Mouse (Mus musculus) embryo, embryonic 10.5 days (tissue): ENCODE results near the gene Lemd1.
"Not testable (repeated sequence)": the region's sequence is repeated elsewhere in the genome, so short reads cannot be mapped to it uniquely, and the experiment has no call there.

Experiments
- DNase-seq: peaks from one replicate; pipeline ENCODE4 v3.0.0-alpha.2; 2015; ENCODE audit warnings: low spot score

Gene Lemd1

DNA sequence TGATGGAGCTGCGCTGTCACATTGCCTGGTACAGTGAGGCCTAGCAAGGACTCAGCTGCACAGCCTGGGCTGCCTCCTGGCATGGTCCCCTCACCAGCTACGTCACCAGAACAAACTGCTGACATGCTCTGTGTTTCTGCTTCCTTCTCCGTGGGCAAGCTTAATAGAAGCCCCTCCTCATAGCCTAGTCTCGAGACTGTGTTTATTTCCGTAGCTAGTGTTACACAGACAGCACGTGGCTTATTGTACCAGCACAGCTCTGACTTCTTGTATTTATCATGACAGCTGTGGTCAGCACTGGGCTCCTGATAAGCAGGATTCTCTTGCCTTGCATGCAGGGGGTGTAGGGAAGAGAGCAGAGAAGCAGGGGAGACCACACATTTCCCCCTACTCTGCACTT lies 54.9 kb downstream of the Lemd1 start:
- DNase-seq, result no peak

DNA sequence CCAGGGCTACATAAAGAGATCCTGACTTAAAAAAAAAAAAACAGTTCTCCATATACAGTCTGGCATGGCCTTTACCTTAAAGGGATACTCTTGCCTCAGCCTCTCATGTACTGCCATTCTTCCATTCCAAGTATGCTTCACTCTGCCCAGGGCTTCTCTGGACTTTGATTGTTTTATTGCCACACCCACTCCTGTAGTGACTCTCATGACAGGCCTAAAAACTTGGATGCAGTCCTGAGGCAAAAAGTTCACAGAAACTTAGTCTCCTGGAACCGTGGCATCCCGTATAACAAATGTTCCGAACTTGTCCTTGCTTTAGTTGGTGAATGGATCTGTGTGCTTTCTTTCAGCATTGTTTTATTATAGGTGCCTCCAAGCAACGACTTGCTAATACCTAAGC lies 55.4 kb downstream of the Lemd1 start:
- DNase-seq, result no peak

DNA sequence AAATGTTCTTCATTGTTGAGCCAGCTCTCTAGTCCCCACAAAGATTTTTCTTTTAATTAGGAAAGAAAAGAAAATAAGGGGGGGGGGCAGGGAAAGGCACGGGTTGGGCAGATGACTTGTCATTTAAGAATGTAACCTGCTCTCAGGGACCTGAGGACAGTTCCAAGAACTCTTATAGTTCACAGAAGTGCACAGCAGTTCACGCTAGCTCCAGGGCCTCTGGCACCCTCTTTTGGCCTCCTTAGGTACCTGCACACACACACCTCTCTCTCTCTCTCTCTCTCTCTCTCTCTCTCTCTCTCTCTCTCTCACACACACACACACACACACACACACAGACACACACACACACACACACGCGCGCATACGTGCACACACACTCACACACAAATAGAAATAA lies 63.2 kb downstream of the Lemd1 start:
- DNase-seq, result no peak

DNA sequence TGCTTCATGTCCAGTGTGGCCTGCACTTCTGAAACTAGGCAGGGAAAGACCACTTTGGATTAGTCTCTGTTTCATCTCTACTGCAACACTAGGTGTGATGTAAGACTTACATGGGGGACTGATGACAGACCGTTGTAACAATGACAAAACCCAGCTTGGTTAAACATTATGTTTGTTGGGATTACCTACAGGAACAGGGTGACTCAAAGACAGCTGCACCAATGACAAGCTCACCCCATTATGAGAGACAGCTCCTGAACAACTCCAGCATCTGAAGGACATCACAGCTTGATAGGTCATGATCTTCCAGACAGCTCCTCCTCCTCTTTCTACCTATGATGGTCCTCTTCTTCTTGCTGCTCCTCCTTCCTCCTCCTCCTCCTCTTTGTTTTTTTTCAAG lies 69.1 kb downstream of the Lemd1 start:
- DNase-seq, result no peak

DNA sequence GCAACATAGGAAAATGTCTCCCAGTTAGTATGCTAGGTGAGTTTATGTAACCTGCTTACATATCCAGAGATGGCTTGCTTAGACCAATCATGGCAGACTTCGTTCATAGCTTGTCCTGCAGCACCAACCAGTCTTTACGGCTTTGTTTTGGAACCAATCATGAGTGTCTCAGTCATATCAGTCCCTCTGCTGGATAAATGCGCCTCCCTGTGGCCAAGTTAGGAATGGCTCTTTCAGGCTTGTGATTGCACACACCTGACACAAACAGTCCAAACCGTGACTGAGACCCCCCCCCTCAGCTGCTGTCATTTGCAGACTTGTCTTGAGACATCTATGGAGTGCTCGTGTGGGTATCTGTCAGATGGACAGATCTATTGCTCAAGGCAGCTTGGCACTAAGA lies 69.8 kb downstream of the Lemd1 start:
- no peak for DNase-seq

DNA sequence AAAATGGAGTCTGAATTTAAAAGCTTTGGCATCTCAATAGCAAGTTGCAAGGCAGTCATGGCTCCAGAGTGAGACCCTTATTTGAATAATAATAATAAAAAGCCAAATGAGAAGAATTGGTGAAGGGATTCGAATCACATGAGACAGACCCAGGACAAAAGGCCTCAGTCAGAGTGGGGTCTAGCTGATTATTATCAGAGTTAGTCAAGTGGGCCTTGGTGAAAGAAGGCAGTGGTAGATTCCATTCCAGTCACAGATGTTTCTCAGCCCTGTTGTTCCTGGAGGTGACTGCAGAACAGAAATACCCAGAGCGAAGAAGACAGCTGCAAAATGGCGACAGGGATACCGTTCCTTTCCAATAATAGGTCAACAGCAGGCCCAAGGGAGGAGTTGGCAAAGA lies 72.4 kb downstream of the Lemd1 start:
- DNase-seq, result no peak

DNA sequence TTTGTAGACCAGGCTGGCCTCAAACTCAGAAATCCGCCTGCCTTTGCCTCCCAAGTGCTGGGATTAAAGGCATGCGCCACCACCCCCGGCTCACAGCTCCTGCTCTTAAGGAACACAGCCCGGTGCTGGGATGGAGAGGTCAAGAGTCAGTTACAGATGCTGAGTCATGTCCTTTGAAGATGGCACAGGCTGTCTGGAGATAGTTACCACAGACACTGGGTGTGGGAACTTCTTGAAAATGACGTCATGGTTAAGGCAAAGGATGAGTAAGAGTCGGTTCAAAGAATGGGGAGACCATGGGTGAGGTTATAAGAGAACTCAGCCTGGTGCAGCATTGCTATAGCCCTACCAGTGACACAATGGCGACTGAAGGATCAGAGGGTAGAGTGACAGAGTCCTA lies 73.3 kb downstream of the Lemd1 start:
- DNase-seq, result no peak

DNA sequence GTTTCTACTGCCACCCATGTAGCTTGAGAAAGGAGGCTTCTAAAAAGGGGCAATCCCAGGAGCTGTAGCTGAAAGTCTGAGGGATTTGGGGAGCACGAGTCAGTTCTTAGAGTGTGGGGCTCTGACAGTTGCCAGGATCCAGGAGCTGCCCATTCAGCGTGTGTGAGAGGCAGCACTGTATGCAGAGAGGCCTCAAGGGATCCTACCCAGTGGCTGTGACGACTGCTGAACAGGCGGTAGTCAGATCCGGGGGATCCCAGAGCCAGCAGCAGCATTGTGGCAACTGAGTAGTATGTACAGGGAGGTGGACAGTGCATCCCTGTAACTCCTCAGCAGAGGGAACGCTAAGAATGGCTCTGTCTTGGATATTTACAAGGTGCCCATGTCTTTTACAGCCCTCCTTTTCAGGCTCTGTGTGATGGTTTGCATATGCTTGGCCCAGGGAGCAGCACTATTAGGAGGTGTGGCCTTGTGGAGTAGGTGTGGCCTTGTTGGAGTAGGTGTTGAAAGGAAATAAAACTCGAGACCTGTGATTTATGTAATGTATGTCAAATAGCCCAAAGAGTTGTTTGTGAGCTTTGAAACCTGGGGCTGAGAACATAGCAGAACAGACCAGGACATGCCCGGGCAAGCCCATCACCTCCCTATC lies 74.1 kb downstream of the Lemd1 start:
- no peak for DNase-seq

DNA sequence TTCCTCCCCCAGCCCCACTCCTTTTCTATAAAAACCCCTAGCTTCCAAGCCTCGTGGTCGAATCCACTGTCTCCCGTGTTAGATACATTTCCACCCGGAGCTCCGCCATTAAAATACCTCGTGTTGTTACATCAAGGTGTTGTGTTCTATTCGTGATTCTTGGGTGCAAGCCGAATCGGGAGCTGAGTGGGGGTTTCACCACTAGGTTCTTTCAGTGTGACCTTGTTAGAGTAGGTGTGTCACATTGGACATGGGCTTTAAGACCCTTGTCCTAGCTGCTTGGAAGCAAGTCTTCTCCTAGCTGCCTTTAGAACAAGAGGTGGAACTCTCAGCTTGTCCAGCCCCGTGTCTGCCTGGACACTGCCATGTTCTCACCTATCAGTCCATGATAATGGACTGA lies 74.7 kb downstream of the Lemd1 start:
- DNase-seq, result no peak

DNA sequence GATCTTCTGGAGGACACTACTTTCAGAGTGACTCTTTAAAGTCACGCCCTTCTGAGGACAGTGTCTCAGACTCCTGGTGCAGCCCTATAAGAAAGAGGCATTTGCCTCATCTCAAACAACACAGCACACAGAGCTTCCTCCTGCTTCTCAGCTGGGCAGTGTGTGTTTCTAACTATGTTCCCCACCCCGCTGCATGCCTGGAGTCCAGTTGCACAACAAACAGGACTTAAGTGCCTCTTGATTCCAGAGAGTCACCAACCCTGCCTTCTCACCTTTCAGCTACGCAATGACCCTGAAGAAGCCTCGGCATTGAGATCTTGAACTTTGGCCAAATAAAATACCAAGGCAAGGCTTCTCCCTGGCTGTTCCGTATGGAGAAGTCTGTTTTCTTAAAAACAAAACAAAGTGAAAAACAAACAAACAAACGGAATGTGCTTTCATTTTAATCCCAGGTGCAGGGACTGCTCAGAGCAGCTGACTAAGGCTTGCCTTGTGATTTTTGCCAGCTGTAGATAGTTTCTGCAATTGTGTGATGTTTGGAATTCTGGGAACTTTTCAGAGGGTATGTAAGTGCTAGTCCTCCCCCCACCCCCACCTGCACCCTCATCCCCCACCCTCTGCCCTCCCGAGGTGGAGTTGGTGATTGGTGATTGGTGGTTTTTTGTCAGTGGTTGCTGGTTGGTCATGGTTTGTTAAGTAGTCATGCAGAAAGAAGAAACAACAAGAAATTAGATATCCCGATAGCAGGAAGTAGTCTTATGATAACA lies 75.7 kb downstream of the Lemd1 start:
- DNase-seq, result no peak

DNA sequence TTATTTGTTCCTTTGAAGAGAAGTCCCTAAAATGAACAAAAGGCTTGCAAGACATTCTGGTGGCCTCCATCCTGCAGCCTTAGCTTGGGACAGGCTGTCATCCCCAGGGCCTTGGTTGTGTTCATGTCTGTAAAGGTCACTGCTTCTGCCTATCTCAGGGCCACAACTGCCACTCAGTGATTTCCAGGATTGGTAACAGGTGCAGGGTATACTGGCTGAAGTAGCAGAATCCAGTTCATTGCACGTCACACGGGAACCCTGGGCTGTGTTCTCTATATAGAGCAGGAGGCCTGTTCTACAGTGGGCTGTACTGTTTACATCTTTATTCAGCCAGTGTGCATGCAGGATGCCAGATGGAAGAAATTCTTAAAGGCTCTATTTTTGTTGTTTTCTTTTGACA lies 76.7 kb downstream of the Lemd1 start:
- no peak for DNase-seq

DNA sequence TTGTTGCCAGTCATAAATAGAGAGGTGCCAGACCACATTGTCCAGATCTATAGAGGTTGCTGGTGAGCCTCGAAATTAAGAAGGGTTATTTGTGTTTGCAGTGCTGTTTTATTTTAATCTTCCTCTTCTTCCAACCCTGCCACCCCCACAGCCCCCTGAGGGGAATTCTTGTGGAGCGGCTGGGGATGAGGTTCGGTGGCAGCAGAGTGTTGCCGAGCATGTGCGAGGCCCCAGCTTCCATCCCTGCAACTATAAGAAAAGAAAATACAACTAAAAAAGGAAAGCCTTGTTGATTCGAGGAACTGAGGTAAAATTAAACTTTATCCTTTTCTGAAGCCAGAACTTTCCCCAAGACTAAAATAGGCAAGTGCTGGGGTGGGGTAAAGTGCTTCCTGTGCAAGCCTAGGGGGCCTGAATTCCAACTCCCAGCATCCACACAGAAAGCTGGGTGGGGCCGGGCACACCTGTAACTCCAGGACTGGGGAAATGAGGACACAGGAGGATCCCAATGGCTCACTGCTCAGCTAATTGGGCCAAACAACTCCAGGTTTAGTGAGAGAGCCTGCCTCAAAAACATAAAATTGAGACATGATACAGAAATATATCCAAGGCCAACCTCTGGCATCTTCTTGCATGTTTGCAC lies 77.3 kb downstream of the Lemd1 start:
- DNase-seq, result no peak

DNA sequence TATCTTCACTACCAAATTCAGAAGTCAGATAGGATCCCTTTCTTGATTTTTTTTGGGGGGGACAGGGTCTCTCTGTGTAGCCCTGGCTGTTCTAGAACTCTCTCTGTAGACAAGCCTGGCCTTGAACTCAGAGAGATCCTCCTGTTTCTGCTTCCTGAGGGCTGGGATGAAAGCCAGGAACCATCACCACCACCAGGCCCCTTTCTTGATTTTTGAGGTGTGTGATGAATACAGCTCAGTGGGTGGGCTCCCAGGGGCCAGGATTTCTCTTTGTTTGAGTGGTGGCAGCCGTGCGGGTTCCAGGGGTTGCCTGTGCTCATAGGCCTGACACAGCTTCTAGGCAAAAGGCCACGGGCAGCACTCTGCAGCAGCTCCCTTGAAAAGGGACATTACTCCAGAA lies 80.0 kb downstream of the Lemd1 start:
- no peak for DNase-seq

DNA sequence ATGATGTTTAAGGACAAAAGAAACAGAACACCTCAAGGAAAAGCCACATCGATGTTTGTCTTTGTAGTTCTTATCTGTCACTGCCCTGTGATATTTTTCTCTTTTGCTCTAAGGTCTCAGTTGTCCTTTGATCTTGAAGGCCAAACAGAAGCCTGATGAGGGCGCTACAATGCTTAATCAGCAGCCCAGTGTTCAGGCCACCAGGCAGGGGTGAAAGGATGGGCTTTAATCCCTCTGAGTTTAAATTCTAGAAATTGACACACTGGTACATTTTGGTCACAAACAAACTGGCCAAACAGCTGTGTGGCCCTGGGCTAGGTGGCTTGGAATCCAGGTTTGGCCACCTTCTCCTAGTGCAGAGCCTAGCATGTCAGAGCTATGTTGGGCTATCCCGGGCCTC lies 85.5 kb downstream of the Lemd1 start:
- no peak for DNase-seq

DNA sequence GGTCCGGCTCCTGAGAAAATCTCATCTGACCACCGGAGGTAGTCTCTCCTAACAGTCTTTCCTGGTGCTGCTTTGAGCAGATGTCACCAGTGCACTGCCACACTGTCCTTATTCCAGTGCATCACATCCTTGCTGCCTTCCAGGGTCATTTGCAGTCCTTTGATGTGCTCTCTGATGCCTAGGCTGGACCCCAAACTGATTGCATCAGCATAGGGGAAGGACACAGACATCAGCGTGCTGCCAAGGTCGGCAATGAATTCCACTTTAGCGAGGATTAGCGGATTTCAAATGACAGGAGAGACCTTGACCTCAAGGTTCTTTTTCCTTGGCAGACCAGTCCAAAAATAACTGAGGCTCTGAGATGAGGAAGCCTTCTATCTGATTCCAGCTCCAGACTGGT lies 85.9 kb downstream of the Lemd1 start:
- DNase-seq, result no peak

DNA sequence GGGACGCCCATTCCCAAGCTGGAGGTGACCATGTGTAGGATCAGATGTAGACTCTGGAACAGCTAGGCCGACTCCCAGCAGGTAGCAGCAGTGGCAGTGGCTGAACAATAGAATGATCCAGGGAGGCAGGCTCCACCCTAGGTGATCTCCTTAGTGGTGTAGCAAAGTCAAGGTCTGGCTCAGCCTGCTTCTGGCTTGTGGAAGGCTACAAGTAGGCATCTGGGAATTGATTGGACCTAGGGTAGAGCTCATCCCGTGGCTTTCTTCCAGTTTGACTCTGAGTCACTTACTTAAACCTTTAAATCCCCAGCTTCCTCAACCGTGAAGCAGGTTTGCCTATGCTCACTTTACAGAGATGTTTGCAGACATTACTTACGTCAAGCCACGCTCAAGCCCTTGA lies 89.4 kb downstream of the Lemd1 start:
- not testable (repeated sequence) for DNase-seq

DNA sequence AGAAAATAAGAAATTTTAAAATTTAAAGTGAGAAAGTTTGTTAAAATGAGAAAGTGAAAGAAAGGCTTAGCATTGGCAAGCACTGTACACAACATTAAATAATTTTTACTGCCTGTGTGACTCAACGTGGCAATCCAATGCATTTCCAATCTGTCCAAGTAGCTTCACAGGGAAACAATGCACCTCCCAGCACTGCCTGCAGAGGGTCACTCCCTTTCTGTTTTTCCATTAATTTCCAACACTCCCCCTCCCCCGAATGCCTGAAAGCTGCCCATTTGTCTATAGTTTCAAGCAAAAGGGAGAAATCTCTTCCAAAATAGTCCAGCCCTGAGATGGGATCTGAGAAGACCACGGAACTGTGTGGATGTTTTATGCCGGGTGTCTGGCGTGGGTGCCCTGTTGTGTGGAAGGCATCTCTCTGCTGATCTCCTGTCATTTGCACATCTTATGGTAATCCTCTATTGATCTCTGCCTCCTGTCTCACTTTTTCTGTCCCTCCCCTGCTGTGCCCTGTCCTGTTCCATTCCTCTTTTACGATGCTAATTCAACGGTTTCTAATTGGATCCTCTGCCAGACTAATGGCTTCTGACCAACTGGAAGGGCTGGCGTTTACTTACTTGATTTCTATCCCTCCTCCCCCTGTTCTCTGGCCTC lies 90.4 kb downstream of the Lemd1 start:
- peak; percentile 61 for DNase-seq

DNA sequence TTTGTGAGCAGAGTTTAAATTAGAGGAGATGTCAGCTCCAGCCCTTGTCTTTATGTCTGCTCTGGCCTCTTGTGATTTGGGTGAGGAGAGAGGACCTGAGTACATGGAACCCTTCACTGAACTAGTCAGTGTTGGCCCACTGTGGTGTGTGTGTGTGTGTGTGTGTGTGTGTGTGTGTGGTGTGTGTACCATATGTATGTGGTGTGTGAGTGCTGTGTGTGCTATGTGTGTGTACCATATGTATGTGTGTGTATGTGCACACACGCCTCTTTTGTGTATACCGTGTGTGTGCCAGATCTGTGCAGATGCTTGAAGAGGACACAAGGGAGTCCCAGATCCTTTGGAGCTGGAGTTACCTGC lies 90.9 kb downstream of the Lemd1 start:
- DNase-seq, result no peak

DNA sequence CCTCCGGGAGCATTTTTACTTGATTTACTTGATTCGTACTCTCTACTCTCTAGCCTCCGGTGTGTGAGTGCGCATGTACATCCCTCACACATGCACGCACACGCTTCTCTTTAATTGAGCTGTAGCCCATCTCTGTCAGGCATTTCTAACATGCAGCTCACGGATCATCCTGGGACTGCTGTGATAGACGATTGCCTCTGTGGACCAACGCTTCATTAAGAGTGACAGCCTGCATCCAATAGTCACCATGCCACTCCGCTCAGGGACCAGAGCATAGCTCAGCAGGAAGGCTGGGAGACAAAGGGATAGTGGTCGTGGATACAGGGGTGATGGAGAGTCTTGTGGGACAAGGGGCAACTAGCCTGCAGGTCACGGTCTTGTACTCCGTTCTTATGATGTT lies 91.8 kb downstream of the Lemd1 start:
- DNase-seq, result no peak

DNA sequence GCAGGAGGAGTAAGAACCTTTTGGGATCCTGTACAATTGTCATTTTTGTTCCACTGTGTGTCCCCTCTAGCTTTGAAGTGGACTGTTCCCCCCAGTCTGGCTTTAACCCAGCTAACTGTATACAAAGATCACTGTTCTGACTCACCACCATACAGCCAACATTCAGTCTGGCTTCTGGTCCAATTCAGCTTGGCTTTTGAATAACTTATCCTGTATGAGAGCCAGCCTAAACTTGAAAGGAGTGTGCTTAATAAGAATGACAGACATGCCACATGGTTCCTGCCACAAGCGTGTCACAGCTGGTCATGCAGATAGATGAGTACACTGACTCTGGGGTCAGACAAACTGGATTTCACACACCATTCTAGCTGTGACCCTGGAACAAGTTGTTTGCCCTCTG lies 95.5 kb downstream of the Lemd1 start:
- DNase-seq, result no peak

DNA sequence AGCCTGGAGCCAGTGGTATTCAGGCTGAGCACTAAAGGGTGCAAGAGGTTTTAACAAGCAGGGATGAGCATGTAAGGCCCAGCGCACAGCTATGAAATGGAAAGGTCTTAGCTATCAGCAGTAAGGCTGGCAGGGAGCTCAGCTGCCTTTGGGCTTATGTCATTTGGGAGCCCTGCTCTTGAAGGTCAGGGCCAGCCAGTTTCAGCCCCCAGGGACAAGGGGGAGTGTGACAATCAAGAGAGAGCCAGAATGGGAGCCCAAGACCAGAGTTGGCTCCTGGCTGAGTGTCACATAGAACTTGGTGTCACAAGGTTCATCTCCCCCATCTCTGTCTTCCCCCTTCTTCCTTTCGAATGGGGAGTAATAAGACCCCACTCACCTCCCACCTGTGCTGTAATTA lies 96.2 kb downstream of the Lemd1 start:
- DNase-seq, result no peak

DNA sequence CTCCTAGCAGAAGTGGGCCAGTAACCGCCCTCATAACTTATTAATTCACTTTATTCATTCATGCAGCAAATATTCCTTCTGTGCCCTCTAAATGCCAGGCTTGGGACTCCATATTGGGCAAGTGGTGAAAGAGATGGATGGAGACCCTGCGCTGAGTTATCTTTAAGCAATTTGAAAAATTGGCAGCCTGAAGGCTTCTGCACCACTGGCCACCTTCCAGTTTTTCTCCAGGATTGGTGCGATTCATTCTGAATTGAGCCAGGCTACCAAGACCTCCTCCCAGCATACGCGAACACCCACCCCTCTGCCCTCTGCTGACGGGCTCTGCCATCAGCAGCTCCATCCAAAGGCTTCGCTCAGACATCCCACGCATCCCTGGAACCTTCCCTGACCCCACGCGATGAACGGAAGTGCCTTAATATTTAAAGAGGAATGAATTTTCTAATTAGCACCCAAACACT lies 96.8 kb downstream of the Lemd1 start:
- DNase-seq, result no peak

DNA sequence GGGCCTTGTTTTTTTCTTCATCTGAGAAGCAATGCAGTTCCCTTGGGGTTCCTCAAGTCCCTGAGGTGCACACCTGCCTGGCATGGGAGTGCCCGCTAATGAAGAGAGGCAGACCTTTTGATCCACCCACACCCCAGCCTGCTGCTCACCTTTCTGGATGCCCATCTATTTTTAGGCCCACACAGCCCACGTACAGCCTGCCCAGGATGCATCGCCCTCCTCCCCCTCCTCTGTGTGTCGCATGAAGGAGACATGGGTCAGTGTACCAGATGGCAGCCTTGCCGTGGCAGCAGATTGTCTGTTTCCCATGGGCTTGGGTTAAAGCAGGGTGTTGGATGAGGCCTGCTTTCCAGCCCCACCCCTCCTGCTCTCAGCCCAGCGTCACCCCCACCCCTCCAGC lies 98.7 kb downstream of the Lemd1 start:
- no peak for DNase-seq
